Comparison of ENCODE assay signal across 8 mouse cellular contexts in the genomic region with DNA sequence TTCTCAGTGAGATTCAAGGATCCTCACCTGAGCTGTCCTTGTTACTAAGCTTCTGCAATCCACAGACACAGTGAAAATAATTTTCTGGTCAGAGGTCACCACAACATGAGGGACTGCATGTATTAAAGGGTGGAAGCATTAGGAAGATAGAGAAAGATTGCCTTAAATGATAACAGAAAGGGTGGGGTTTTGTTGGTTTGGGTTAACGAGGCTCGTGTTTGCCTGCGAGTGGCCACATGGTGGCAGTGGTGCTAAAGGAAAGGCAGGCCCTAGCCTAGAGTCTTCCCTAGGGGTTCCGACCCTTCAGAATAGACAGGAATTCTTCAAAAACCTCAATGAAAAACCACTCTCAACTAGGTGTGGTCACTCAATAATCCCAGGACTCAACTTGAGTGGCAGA. TPM values are rescaled to one million over a fixed set of nuclear protein-coding genes. Genes with fewer than 3 reads are reported as not detected.
DNase-seq lines count a peak whose midpoint lies in the region; ATAC-seq lines count a peak whose summit lies in the region.

No protein-coding gene starts in this region.

- ATAC-seq in inflammation-experienced regulatory T-cells, adult 6 months, result peak; percentile 70

- DNase-seq in gastrocnemius, adult 18-20 months (ENCODE audit: low spot score), result peak; percentile 31
- DNase-seq in gastrocnemius, postnatal 25 days, result no peak
- DNase-seq in spleen, postnatal 36 days (ENCODE audit: low spot score in 2 of 2), result peak; percentile 11 to 19
- no peak for DNase-seq in spleen, postnatal 4 days (ENCODE audit: low spot score in 2 of 2)
- DNase-seq in embryo, embryonic 10 days (ENCODE audit: low spot score), result peak; percentile 79
- DNase-seq in lung, postnatal 36 days, result peak; percentile 55
- peak; percentile 55 for DNase-seq in thymus, postnatal 25 days

RNA-seq across cellular contexts. Expression of a gene that starts 14.9 kb away (rescaled TPM):
- total RNA-seq in gastrocnemius, adult 18-20 months (2021), result not detected
- total RNA-seq in gastrocnemius, postnatal 25 days (2021), result not detected
- polyA plus RNA-seq in inflammation-experienced regulatory T-cells, adult 6 months (2017; shearing (Covaris generic)), result 10 to 100 TPM in 2 of 3 experiments, 1 to 10 TPM in 1; 8.9 to 18.3 (median 18.2) TPM

RNA-seq across cellular contexts. Expression of a gene that starts 55.0 kb away (rescaled TPM):
- total RNA-seq in gastrocnemius, adult 18-20 months (2021), result 10 to 100 TPM; 69.4 to 71.6 TPM
- 10 to 100 TPM; 74.5 to 79.1 TPM for total RNA-seq in gastrocnemius, postnatal 25 days (2021)
- polyA plus RNA-seq in inflammation-experienced regulatory T-cells, adult 6 months (2017; shearing (Covaris generic)), result 100 to 1,000 TPM; 126 to 295 (median 141) TPM

Comparison
In these comparisons a context has a peak if more than half of its experiments do, and no peak if none do; other contexts are left out.
1. DNase-seq: peak in gastrocnemius, adult 18-20 months (single experiment), spleen, postnatal 36 days (2 of 2), embryo, embryonic 10 days (single experiment), lung, postnatal 36 days (single experiment) and thymus, postnatal 25 days (single experiment); none in gastrocnemius, postnatal 25 days (single experiment) and spleen, postnatal 4 days (0 of 2).